Mouse (Mus musculus) spleen, postnatal 10 days (tissue): ENCODE results near the gene Gapt.

Experiments used
- DNase-seq, 2 experiments: peaks; one replicate each; pipeline ENCODE4 v3.0.0; 2021 to 2022; ENCODE audit warnings: low spot score in 2 of 2

Gene Gapt

GRCm38 (mm10) chr13:110346707-110347106 is 10.3 kb downstream of the Gapt start:
- DNase-seq: no peak

GRCm38 (mm10) chr13:110342602-110343001 is 14.4 kb downstream of the Gapt start:
- no peak for DNase-seq

GRCm38 (mm10) chr13:110332958-110333597 is 23.9 kb downstream of the Gapt start:
- no peak for DNase-seq

- no peak for DNase-seq
Measured at GRCm38 (mm10) chr13:110318746-110319145, 38.3 kb downstream of the Gapt start.

GRCm38 (mm10) chr13:110307188-110307587 is 49.8 kb downstream of the Gapt start:
- no peak for DNase-seq
